Mouse (Mus musculus) kidney, adult 2 months (tissue): ENCODE measurements around the gene Plcb3. TPM values are rescaled to one million over a fixed set of nuclear protein-coding genes. Genes with fewer than 3 reads are reported as not detected.
A peak's percentile ranks its signal among the peaks of the same experiment; 100 is the strongest.

ENCODE experiments used
- DNase-seq: peaks from one replicate; pipeline ENCODE4 v3.0.0; 2021
- H3K27ac ChIP-seq: fragments of 200-500 bp; 2 replicates; pipeline ENCODE4 v1.5.1; 2012; ENCODE audit warnings: low read depth, low read length, control low read depth, inconsistent platforms; ENCODE audit not compliant: insufficient read depth
- H3K27me3 ChIP-seq: fragments of 200-500 bp; replicated peaks from 2 replicates; pipeline ENCODE4 v1.6.1; 2012; ENCODE audit warnings: mild to moderate bottlenecking, moderate library complexity, low read length, inconsistent platforms; ENCODE audit not compliant: control insufficient read depth, insufficient read depth
- H3K36me3 ChIP-seq: fragments of 200-500 bp; 2 replicates; pipeline ENCODE4 v1.6.1; 2012; ENCODE audit warnings: mild to moderate bottlenecking, moderate library complexity, low read length, inconsistent platforms; ENCODE audit not compliant: control insufficient read depth, insufficient read depth
- H3K4me1 ChIP-seq: fragments of 200-500 bp; 2 replicates; pipeline ENCODE4 v1.6.1; 2011; ENCODE audit warnings: low read length; ENCODE audit not compliant: control insufficient read depth, insufficient read depth
- H3K4me3 ChIP-seq: fragments of 200-500 bp; 2 replicates; pipeline ENCODE4 v1.5.1; 2011; ENCODE audit warnings: mild to moderate bottlenecking, low read depth, low read length, control low read depth; ENCODE audit not compliant: insufficient read depth
- CTCF ChIP-seq: fragments of 200-500 bp; conservative IDR thresholded peaks from 2 replicates; pipeline ENCODE4 v1.5.1; 2011; ENCODE audit warnings: low read depth, mild to moderate bottlenecking, control low read depth, low read length, moderate library complexity, mixed read lengths; ENCODE audit not compliant: insufficient read depth, insufficient read length
- POLR2A ChIP-seq: fragments of 200-500 bp; IDR thresholded peaks from one replicate; pipeline ENCODE4 v1.6.1; 2011; ENCODE audit warnings: low read depth, low read length, control low read depth
- WGBS: fragments of 180-500 bp; shearing (Covaris S2); methylation state at CpG from one replicate; pipeline ENCODE4 v1.1.7; 2018; 5-methylcytosine and 5-hydroxymethylcytosine counted together
- polyA plus RNA-seq: library from polyadenylated mRNA; depleted of rRNA; stranded (reverse); fragments of >200 nt; gene quantifications from 2 replicates; pipeline ENCODE4 v1.2.3, GENCODE M21; 2012

Gene Plcb3
- polyA plus RNA-seq, 1 experiment = 40.2 TPM

GRCm38 (mm10) chr19:6977759-6978638 lies 1.7 kb upstream of the Plcb3 start:
- Histone ChIP-seq H3K36me3 (no peaks in the 10 kb centered on the region), H3K4me1 (peaks cover 18% of the 10 kb centered on the region; the same call in 1 of the 2 replicates), H3K4me3 (no peak overlapping the region), H3K27ac (no peak overlapping the region), H3K27me3 (no peaks in the 10 kb centered on the region)
- no peak for DNase-seq
- 89% methylated on average over 13 of the region's 13 CpGs for WGBS
- TF ChIP-seq CTCF (no peak), POLR2A (no peak)

- 1% methylated on average over 82 of the region's 84 CpGs for WGBS
- Histone ChIP-seq H3K36me3 (no peaks in the 10 kb centered on the region), H3K4me1 (peaks cover 19% of the 10 kb centered on the region; the same call in 1 of the 2 replicates), H3K4me3 (peak within 1 kb of the TSS; percentile 84), H3K27me3 (no peaks in the 10 kb centered on the region), H3K27ac (peak within 1 kb of the TSS; percentile 77)
- DNase-seq = peak; percentile 80
- TF ChIP-seq POLR2A (no peak), CTCF (no peak)
These were observed 1.8 kb downstream of the Plcb3 start, which contains the start of gene Ppp1r14b for GRCm38 (mm10) chr19:6974211-6975205. Gene Ppp1r14b, plus strand, starts transcription at chr19:6974968.

- 38% methylated on average over 12 of the region's 12 CpGs for WGBS
- H3K36me3 ChIP-seq = no peaks in the 10 kb centered on the region
- no peak overlapping the region for H3K27ac ChIP-seq
- DNase-seq = no peak
- no peaks in the 10 kb centered on the region for H3K27me3 ChIP-seq
- H3K4me3 ChIP-seq = no peak overlapping the region
- TF ChIP-seq CTCF = no peak
- TF ChIP-seq POLR2A = no peak
- peaks cover 16% of the 10 kb centered on the region; the same call in 1 of the 2 replicates for H3K4me1 ChIP-seq
These were observed 2.6 kb downstream of the Plcb3 start for GRCm38 (mm10) chr19:6973581-6974190.

- TF ChIP-seq CTCF (no peak), POLR2A (no peak)
- no peaks in the 10 kb centered on the region for H3K36me3 ChIP-seq
- no peak for DNase-seq
- 84% methylated on average over 13 of the region's 13 CpGs for WGBS
- H3K4me1 ChIP-seq = peaks cover 16% of the 10 kb centered on the region; the same call in 1 of the 2 replicates
- no peaks in the 10 kb centered on the region for H3K27me3 ChIP-seq
- H3K27ac ChIP-seq = no peak overlapping the region
- H3K4me3 ChIP-seq = no peak overlapping the region
These were observed 3.9 kb downstream of the Plcb3 start for GRCm38 (mm10) chr19:6972247-6972917.

- DNase-seq = no peak
- H3K4me1 ChIP-seq = peaks cover 14% of the 10 kb centered on the region; the same call in 1 of the 2 replicates
- no peak overlapping the region for H3K27ac ChIP-seq
- TF ChIP-seq POLR2A = no peak
- H3K27me3 ChIP-seq = no peaks in the 10 kb centered on the region
- no peak overlapping the region for H3K4me3 ChIP-seq
- WGBS = 40% methylated on average over 6 of the region's 6 CpGs
- H3K36me3 ChIP-seq = no peaks in the 10 kb centered on the region
These were observed 4.6 kb downstream of the Plcb3 start for GRCm38 (mm10) chr19:6971644-6972043.

GRCm38 (mm10) chr19:6970460-6971085 lies 5.7 kb downstream of the Plcb3 start:
- no peaks in the 10 kb centered on the region for H3K27me3 ChIP-seq
- peaks cover 8% of the 10 kb centered on the region; the same call in 1 of the 2 replicates for H3K4me1 ChIP-seq
- H3K36me3 ChIP-seq = peaks cover under 1% of the 10 kb centered on the region; the same call in 1 of the 2 replicates
- H3K27ac ChIP-seq = no peak overlapping the region
- TF ChIP-seq CTCF (no peak), POLR2A (no peak)
- WGBS = 26% methylated on average over 11 of the region's 11 CpGs
- H3K4me3 ChIP-seq = no peak overlapping the region
- DNase-seq = no peak
